Mouse (Mus musculus): ENCODE results near the gene Ttc7b. TPM values are rescaled to one million over a fixed set of nuclear protein-coding genes. Genes with fewer than 3 reads are reported as not detected.

Gene Ttc7b
- polyA plus RNA-seq, 1 experiment from 2014 or later = 7.0 TPM

GRCm38 (mm10) chr12:100269967-100270662 lies 250.5 kb downstream of the Ttc7b start:
- ATAC-seq (ENCODE audit: insufficient number of reproducible peaks, low FRiP score, low TSS enrichment, low read depth) (no peak), DNase-seq (ENCODE audit: low spot score) (no peak)
- Histone ChIP-seq H3K27ac (replicated peaks; ENCODE audit: low read depth, low read length) (no peak overlapping the region), H3K27me3 (ENCODE audit: control insufficient read depth, insufficient read depth, low read length) (no peaks in the 10 kb centered on the region), H3K4me2 (ENCODE audit: low read depth, severe bottlenecking) (no peak overlapping the region), H3K36me3 (ENCODE audit: control insufficient read depth, insufficient read depth, low read length) (no peaks in the 10 kb centered on the region), H3K4me3 (ENCODE audit: low read depth, low read length) (no peak overlapping the region), H3K9me3 (ENCODE audit: control insufficient read depth, low read length) (no peaks in the 10 kb centered on the region), H3K9ac (ENCODE audit: low read length) (no peak overlapping the region), H3K4me1 (ENCODE audit: control insufficient read depth, insufficient read depth, low read length) (no peaks in the 10 kb centered on the region)
- 83% methylated on average over 9 of the region's 9 CpGs for WGBS

- no peak overlapping the region for H3K4me2 ChIP-seq (ENCODE audit: low read depth, severe bottlenecking)
- ATAC-seq (ENCODE audit: insufficient number of reproducible peaks, low FRiP score, low TSS enrichment, low read depth) (no peak), DNase-seq (ENCODE audit: low spot score) (peak; percentile 79)
- H3K27me3 ChIP-seq (ENCODE audit: control insufficient read depth, insufficient read depth, low read length) = no peaks in the 10 kb centered on the region
- no peak overlapping the region for H3K27ac ChIP-seq (replicated peaks; ENCODE audit: low read depth, low read length)
- H3K9me3 ChIP-seq (ENCODE audit: control insufficient read depth, low read length) = no peaks in the 10 kb centered on the region
- no peaks in the 10 kb centered on the region for H3K4me1 ChIP-seq (ENCODE audit: control insufficient read depth, insufficient read depth, low read length)
- H3K9ac ChIP-seq (ENCODE audit: low read length) = no peak overlapping the region
- H3K4me3 ChIP-seq (ENCODE audit: low read depth, low read length) = no peak overlapping the region
- 22% methylated on average over 6 of the region's 6 CpGs for WGBS
- no peaks in the 10 kb centered on the region for H3K36me3 ChIP-seq (ENCODE audit: control insufficient read depth, insufficient read depth, low read length)
These were observed 252.6 kb downstream of the Ttc7b start for GRCm38 (mm10) chr12:100268011-100268410.

GRCm38 (mm10) chr12:100265546-100266309 lies 254.9 kb downstream of the Ttc7b start:
- Histone ChIP-seq H3K4me1 (ENCODE audit: control insufficient read depth, insufficient read depth, low read length) (no peaks in the 10 kb centered on the region), H3K4me2 (ENCODE audit: low read depth, severe bottlenecking) (no peak overlapping the region), H3K9ac (ENCODE audit: low read length) (no peak overlapping the region), H3K27ac (replicated peaks; ENCODE audit: low read depth, low read length) (no peak overlapping the region), H3K36me3 (ENCODE audit: control insufficient read depth, insufficient read depth, low read length) (no peaks in the 10 kb centered on the region), H3K27me3 (ENCODE audit: control insufficient read depth, insufficient read depth, low read length) (no peaks in the 10 kb centered on the region), H3K9me3 (ENCODE audit: control insufficient read depth, low read length) (no peaks in the 10 kb centered on the region), H3K4me3 (ENCODE audit: low read depth, low read length) (no peak overlapping the region)
- 73% methylated on average over 9 of the region's 9 CpGs for WGBS
- ATAC-seq (ENCODE audit: insufficient number of reproducible peaks, low FRiP score, low TSS enrichment, low read depth) (no peak), DNase-seq (ENCODE audit: low spot score) (no peak)

- Histone ChIP-seq H3K4me1 (ENCODE audit: control insufficient read depth, insufficient read depth, low read length) (no peaks in the 10 kb centered on the region), H3K9me3 (ENCODE audit: control insufficient read depth, low read length) (no peaks in the 10 kb centered on the region), H3K9ac (ENCODE audit: low read length) (no peak overlapping the region), H3K4me3 (ENCODE audit: low read depth, low read length) (no peak overlapping the region), H3K27ac (replicated peaks; ENCODE audit: low read depth, low read length) (no peak overlapping the region), H3K27me3 (ENCODE audit: control insufficient read depth, insufficient read depth, low read length) (no peaks in the 10 kb centered on the region), H3K36me3 (ENCODE audit: control insufficient read depth, insufficient read depth, low read length) (no peaks in the 10 kb centered on the region), H3K4me2 (ENCODE audit: low read depth, severe bottlenecking) (no peak overlapping the region)
- ATAC-seq (ENCODE audit: insufficient number of reproducible peaks, low FRiP score, low TSS enrichment, low read depth) (no peak), DNase-seq (ENCODE audit: low spot score) (no peak)
- 79% methylated on average over 4 of the region's 4 CpGs for WGBS
These were observed 255.7 kb downstream of the Ttc7b start for GRCm38 (mm10) chr12:100264941-100265340.

GRCm38 (mm10) chr12:100262846-100263245 lies 257.8 kb downstream of the Ttc7b start:
- Histone ChIP-seq H3K4me1 (ENCODE audit: control insufficient read depth, insufficient read depth, low read length) (no peaks in the 10 kb centered on the region), H3K27me3 (ENCODE audit: control insufficient read depth, insufficient read depth, low read length) (no peaks in the 10 kb centered on the region), H3K4me3 (ENCODE audit: low read depth, low read length) (no peak overlapping the region), H3K9ac (ENCODE audit: low read length) (no peak overlapping the region), H3K36me3 (ENCODE audit: control insufficient read depth, insufficient read depth, low read length) (no peaks in the 10 kb centered on the region), H3K27ac (replicated peaks; ENCODE audit: low read depth, low read length) (no peak overlapping the region), H3K4me2 (ENCODE audit: low read depth, severe bottlenecking) (no peak overlapping the region), H3K9me3 (ENCODE audit: control insufficient read depth, low read length) (no peaks in the 10 kb centered on the region)
- WGBS = 86% methylated on average over 6 of the region's 6 CpGs
- no peak for ATAC-seq (ENCODE audit: insufficient number of reproducible peaks, low FRiP score, low TSS enrichment, low read depth)
- DNase-seq (ENCODE audit: low spot score) = no peak

GRCm38 (mm10) chr12:100261761-100262160 lies 258.9 kb downstream of the Ttc7b start:
- H3K27ac ChIP-seq (replicated peaks; ENCODE audit: low read depth, low read length) = no peak overlapping the region
- H3K4me1 ChIP-seq (ENCODE audit: control insufficient read depth, insufficient read depth, low read length) = no peaks in the 10 kb centered on the region
- H3K27me3 ChIP-seq (ENCODE audit: control insufficient read depth, insufficient read depth, low read length) = no peaks in the 10 kb centered on the region
- no peak overlapping the region for H3K4me3 ChIP-seq (ENCODE audit: low read depth, low read length)
- no peaks in the 10 kb centered on the region for H3K36me3 ChIP-seq (ENCODE audit: control insufficient read depth, insufficient read depth, low read length)
- no peak overlapping the region for H3K9ac ChIP-seq (ENCODE audit: low read length)
- ATAC-seq (ENCODE audit: insufficient number of reproducible peaks, low FRiP score, low TSS enrichment, low read depth) = no peak
- 76% methylated on average over 6 of the region's 6 CpGs for WGBS
- H3K4me2 ChIP-seq (ENCODE audit: low read depth, severe bottlenecking) = no peak overlapping the region
- H3K9me3 ChIP-seq (ENCODE audit: control insufficient read depth, low read length) = no peaks in the 10 kb centered on the region
- DNase-seq (ENCODE audit: low spot score) = no peak

GRCm38 (mm10) chr12:100260151-100260550 lies 260.5 kb downstream of the Ttc7b start:
- H3K36me3 ChIP-seq (ENCODE audit: control insufficient read depth, insufficient read depth, low read length) = no peaks in the 10 kb centered on the region
- WGBS = 81% methylated on average over 2 of the region's 2 CpGs
- H3K4me3 ChIP-seq (ENCODE audit: low read depth, low read length) = no peak overlapping the region
- no peaks in the 10 kb centered on the region for H3K9me3 ChIP-seq (ENCODE audit: control insufficient read depth, low read length)
- H3K4me2 ChIP-seq (ENCODE audit: low read depth, severe bottlenecking) = no peak overlapping the region
- no peaks in the 10 kb centered on the region for H3K4me1 ChIP-seq (ENCODE audit: control insufficient read depth, insufficient read depth, low read length)
- DNase-seq (ENCODE audit: low spot score) (no peak), ATAC-seq (ENCODE audit: insufficient number of reproducible peaks, low FRiP score, low TSS enrichment, low read depth) (no peak)
- no peak overlapping the region for H3K9ac ChIP-seq (ENCODE audit: low read length)
- H3K27me3 ChIP-seq (ENCODE audit: control insufficient read depth, insufficient read depth, low read length) = no peaks in the 10 kb centered on the region
- no peak overlapping the region for H3K27ac ChIP-seq (replicated peaks; ENCODE audit: low read depth, low read length)

GRCm38 (mm10) chr12:100257779-100258178 lies 262.8 kb downstream of the Ttc7b start:
- H3K9me3 ChIP-seq (ENCODE audit: control insufficient read depth, low read length) = no peaks in the 10 kb centered on the region
- no peaks in the 10 kb centered on the region for H3K4me1 ChIP-seq (ENCODE audit: control insufficient read depth, insufficient read depth, low read length)
- no peak overlapping the region for H3K4me3 ChIP-seq (ENCODE audit: low read depth, low read length)
- H3K4me2 ChIP-seq (ENCODE audit: low read depth, severe bottlenecking) = no peak overlapping the region
- H3K9ac ChIP-seq (ENCODE audit: low read length) = no peak overlapping the region
- H3K27ac ChIP-seq (replicated peaks; ENCODE audit: low read depth, low read length) = no peak overlapping the region
- ATAC-seq (ENCODE audit: insufficient number of reproducible peaks, low FRiP score, low TSS enrichment, low read depth) (no peak), DNase-seq (ENCODE audit: low spot score) (no peak)
- 75% methylated on average over 3 of the region's 3 CpGs for WGBS
- H3K27me3 ChIP-seq (ENCODE audit: control insufficient read depth, insufficient read depth, low read length) = no peaks in the 10 kb centered on the region
- H3K36me3 ChIP-seq (ENCODE audit: control insufficient read depth, insufficient read depth, low read length) = no peaks in the 10 kb centered on the region
